Mouse (Mus musculus) heart, adult 2 months (tissue): ENCODE measurements around the gene Atg101.

ENCODE experiments used
- CTCF ChIP-seq: fragments of 200-600 bp; IDR thresholded peaks from 2 replicates; pipeline ENCODE4 v1.8.1; 2022; ENCODE audit warnings: antibody characterized with exemption, mild to moderate bottlenecking, moderate library complexity
- EP300 ChIP-seq: fragments of 200-500 bp; IDR thresholded peaks from 2 replicates; pipeline ENCODE4 v1.6.1; 2011; ENCODE audit warnings: low read depth, low read length, control low read depth; ENCODE audit not compliant: insufficient read depth
- POLR2A ChIP-seq: fragments of 200-500 bp; IDR thresholded peaks from 2 replicates; pipeline ENCODE4 v1.6.1; 2011; ENCODE audit warnings: mild to moderate bottlenecking, low read depth, low read length, control low read depth; ENCODE audit not compliant: insufficient read depth

DNA sequence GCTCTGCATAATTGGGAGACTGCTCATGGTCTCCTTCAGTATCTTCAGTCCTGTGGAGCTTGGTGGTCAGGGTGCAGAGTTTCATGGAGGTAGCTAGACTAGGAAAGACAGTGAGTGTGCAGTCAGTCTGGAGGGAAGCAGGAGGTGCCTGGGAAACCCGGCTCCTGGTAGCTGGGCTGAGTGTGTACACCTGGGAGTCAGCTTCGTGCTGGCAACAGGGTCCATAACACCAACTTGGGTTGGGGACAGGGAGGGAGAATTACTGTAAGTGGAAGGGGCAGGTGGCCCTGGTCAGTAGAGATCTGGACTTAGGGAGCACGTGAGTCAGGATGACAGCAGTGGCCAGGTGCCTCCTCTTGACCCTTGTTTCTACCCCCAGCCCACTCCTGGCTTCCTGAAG is 24.1 kb upstream of the Atg101 start:
- TF ChIP-seq POLR2A, result no peak
- no peak for TF ChIP-seq CTCF
- no peak for TF ChIP-seq EP300
